Mouse (Mus musculus) heart, postnatal 0 days (tissue): ENCODE results near the gene A4gnt. TPM values are rescaled to one million over a fixed set of nuclear protein-coding genes. Genes with fewer than 3 reads are reported as not detected.

Experiments used
- ATAC-seq: fragments of 200-750 bp; cut with Nextera tagmentation; 2 replicates; pipeline ENCODE4 v1.8.0; 2017; ENCODE audit warnings: low read depth, moderate number of reproducible peaks, moderate library complexity; ENCODE audit not compliant: insufficient read depth
- DNase-seq: peaks from one replicate; pipeline ENCODE4 v3.0.0-alpha.2; 2016; ENCODE audit warnings: low spot score
- H3K27ac ChIP-seq: fragments of 300-500 bp; sonication (generic); 2 replicates; pipeline ENCODE4 v1.5.1; 2014; ENCODE audit warnings: low read depth, mild to moderate bottlenecking
- H3K27me3 ChIP-seq: fragments of 300-500 bp; sonication (generic); 2 replicates; pipeline ENCODE4 v1.6.1; 2014; ENCODE audit warnings: low read length, mixed read lengths; ENCODE audit not compliant: control insufficient read depth, insufficient read depth
- H3K36me3 ChIP-seq: fragments of 300-500 bp; sonication (generic); replicated peaks from 2 replicates; pipeline ENCODE4 v1.6.1; 2014; ENCODE audit warnings: low read length, mixed read lengths; ENCODE audit not compliant: control insufficient read depth, insufficient read depth
- H3K4me1 ChIP-seq: fragments of 300-500 bp; sonication (generic); 2 replicates; pipeline ENCODE4 v1.6.1; 2014; ENCODE audit warnings: antibody characterized with exemption; ENCODE audit not compliant: control insufficient read depth, insufficient read depth
- H3K4me2 ChIP-seq: fragments of 300-500 bp; sonication (generic); 2 replicates; pipeline ENCODE4 v1.6.1; 2014; ENCODE audit warnings: low read depth, mild to moderate bottlenecking, low read length, moderate library complexity
- H3K4me3 ChIP-seq: fragments of 300-500 bp; sonication (generic); 2 replicates; pipeline ENCODE4 v1.5.1; 2014; ENCODE audit warnings: low read depth, low read length
- H3K9ac ChIP-seq: fragments of 300-500 bp; sonication (generic); replicated peaks from 2 replicates; pipeline ENCODE4 v1.6.1; 2014; ENCODE audit warnings: low read depth, low read length, mixed read lengths
- H3K9me3 ChIP-seq: fragments of 300-500 bp; sonication (generic); replicated peaks from 2 replicates; pipeline ENCODE4 v1.6.1; 2016; ENCODE audit warnings: low read length; ENCODE audit not compliant: control insufficient read depth
- CTCF ChIP-seq: IDR thresholded peaks from 2 replicates; pipeline ENCODE4 v1.5.1; 2016; ENCODE audit warnings: antibody characterized with exemption, control low read depth, low read depth
- EP300 ChIP-seq: IDR thresholded peaks from 2 replicates; pipeline ENCODE4 v1.6.1; 2016; ENCODE audit warnings: antibody characterized with exemption, low read depth
- WGBS: fragments of 180-500 bp; shearing (Covaris S2); extraction: QIAGEN DNeasy Blood & Tissue Kit; methylation state at CpG from one replicate; pipeline ENCODE4 v1.1.7; 2014; 5-methylcytosine and 5-hydroxymethylcytosine counted together
- polyA plus RNA-seq: library from polyadenylated mRNA; unstranded; fragments of >200 nt; fragmentation: Nextera tagmentation; extraction: Ambion mirVana; gene quantifications from 2 replicates; pipeline ENCODE4 v1.2.1, GENCODE M21; 2015
- total RNA-seq: library from RNA; depleted of rRNA; stranded (reverse); fragments of >200 nt; gene quantifications from 2 replicates; pipeline ENCODE4 v1.2.3, GENCODE M21; 2014; ENCODE audit warnings: low replicate concordance; rRNA removed

Gene A4gnt
- total and polyA plus RNA-seq, 2 experiments from 2014 or later = not detected

DNA sequence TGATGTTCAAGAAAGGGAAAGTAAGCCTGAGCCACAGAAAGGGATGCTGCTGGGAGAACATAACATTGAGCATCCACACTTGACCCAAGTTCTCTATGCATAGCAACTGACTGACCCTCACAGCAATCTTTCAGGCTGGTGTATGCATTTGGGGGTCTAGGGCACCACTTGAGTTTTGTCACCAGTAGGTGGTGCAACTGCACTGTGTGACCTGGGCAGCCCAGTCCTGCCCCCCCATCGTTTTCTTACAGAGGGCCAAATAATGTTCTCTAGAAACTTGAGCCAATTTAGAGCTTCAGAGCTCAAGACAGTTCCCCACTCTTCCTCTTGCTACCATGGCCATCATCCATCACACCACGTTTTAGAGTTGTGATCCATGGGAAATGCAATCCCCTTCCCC lies 59.3 kb downstream of the A4gnt start:
- no peaks in the 10 kb centered on the region for H3K4me1 ChIP-seq
- no peaks in the 10 kb centered on the region for H3K9me3 ChIP-seq
- no peak overlapping the region for H3K27ac ChIP-seq
- ATAC-seq = no peak
- no peak overlapping the region for H3K4me3 ChIP-seq
- WGBS = 42% methylated on average over 2 of the region's 2 CpGs
- peak; percentile 30 for TF ChIP-seq CTCF
- TF ChIP-seq EP300 = no peak
- no peak overlapping the region for H3K9ac ChIP-seq
- no peaks in the 10 kb centered on the region for H3K27me3 ChIP-seq
- no peak overlapping the region for H3K4me2 ChIP-seq
- DNase-seq = no peak
- peaks cover 31% of the 10 kb centered on the region for H3K36me3 ChIP-seq

Other genes with a start within 250 kb of the A4gnt start
- 13.8 and 15.8 TPM in 2 replicates for gene Mras, start 175.1 kb upstream of the A4gnt start, total RNA-seq
- gene Mras, start 175.1 kb upstream of the A4gnt start, polyA plus RNA-seq = 11.9 and 13.0 TPM in 2 replicates
- gene Nme9, start 161.0 kb upstream of the A4gnt start, total RNA-seq = not detected in 2 replicates
- gene Nme9, start 161.0 kb upstream of the A4gnt start, polyA plus RNA-seq = 0.18 and 0.93 TPM in 2 replicates
- 17.4 and 22.5 TPM in 2 replicates for gene Armc8, start 43.6 kb upstream of the A4gnt start, total RNA-seq
- 16.8 and 18.5 TPM in 2 replicates for gene Armc8, start 43.6 kb upstream of the A4gnt start, polyA plus RNA-seq
- gene Dbr1, start 36.7 kb upstream of the A4gnt start, total RNA-seq = 11.3 and 14.8 TPM in 2 replicates
- 9.9 and 11.6 TPM in 2 replicates for gene Dbr1, start 36.7 kb upstream of the A4gnt start, polyA plus RNA-seq
- gene Dzip1l, start 17.0 kb downstream of the A4gnt start, total RNA-seq = 25.9 and 30.5 TPM in 2 replicates
- gene Dzip1l, start 17.0 kb downstream of the A4gnt start, polyA plus RNA-seq = 6.5 and 7.2 TPM in 2 replicates
- gene Cldn18, start 104.8 kb downstream of the A4gnt start, total RNA-seq = not detected in 2 replicates
- 0.22 TPM in 1 of 2 replicates, not detected in the other for gene Cldn18, start 104.8 kb downstream of the A4gnt start, polyA plus RNA-seq